Mouse (Mus musculus): ENCODE measurements at regions not wholly inside any gene's neighbourhood (a gene's known extent, or its start where the extent isn't known, plus 50 kb on each side); places are given as distances from the start of the nearest gene placed in this dataset.

DNA sequence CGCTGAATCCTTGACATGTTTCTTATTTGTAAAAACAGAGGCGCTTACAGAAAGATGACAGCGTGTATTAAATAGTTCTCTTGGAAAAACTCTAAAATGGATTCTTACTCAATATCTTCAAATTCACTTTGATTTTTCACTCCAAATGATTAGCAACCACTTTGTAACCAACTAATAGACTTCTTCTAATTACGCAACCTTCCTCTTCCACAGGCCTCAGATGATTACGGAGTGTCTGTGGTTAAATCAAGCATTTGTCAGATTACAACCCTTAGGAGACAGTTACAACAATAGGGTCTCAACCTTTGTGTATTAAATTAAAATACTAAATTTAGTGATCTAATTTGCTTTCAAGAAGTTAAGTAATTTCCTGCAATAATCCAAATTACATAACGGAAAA, 127.8 kb upstream of the Sema3a start:
- Histone ChIP-seq H3K27me3 (ENCODE audit: control insufficient read depth, insufficient read depth, insufficient read length) (no peaks in the 10 kb centered on the region), H3K79me2 (ENCODE audit: control insufficient read depth, insufficient read depth) (no peaks in the 10 kb centered on the region), H3K4me3 (no peak overlapping the region), H3ac (ENCODE audit: control insufficient read depth, insufficient read length) (no peak overlapping the region), H3K36me3 (ENCODE audit: control insufficient read depth, insufficient read depth) (no peaks in the 10 kb centered on the region), H3K4me2 (ENCODE audit: low read depth) (no peak overlapping the region)
- TF ChIP-seq SRF (IDR thresholded peaks at IDR 0.05; ENCODE audit: control insufficient read depth, insufficient read length, low read depth) = no peak
- TF ChIP-seq MAX (IDR thresholded peaks at IDR 0.05; ENCODE audit: low read depth) = no peak
- no peak for TF ChIP-seq MYOG (IDR thresholded peaks at IDR 0.05; ENCODE audit: control insufficient read depth in 1 of 3, insufficient read depth in 1 of 3, insufficient read length in 2 of 3, low read depth in 2 of 3)
- no peak for TF ChIP-seq POLR2AphosphoS2 (IDR thresholded peaks at IDR 0.05; ENCODE audit: insufficient read length, low read depth)
- peak; percentile 54; the same call in 1 of the 2 replicates for TF ChIP-seq CEBPB (IDR thresholded peaks at IDR 0.05; ENCODE audit: insufficient read depth, poor library complexity, severe bottlenecking)

DNA sequence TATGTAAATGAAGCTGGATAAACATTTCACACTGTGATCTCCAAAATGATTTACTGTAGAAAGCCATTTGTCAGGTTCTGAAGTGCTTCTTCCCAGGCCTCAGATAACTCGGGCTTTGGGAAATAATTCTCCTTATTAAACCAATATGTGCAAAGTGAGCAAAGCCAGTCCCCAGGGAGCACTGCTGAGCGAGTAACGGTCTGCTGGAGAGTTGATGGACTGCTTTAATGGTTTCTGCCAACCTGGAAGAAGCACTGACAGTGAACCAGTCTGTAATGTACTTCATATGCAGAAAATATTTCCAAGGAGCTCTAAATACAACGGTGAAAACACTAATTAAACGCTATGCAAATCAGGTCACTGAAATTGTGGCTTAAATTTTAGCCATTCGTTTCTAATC, 118.1 kb upstream of the Sema3a start:
- no peak overlapping the region for H3K4me2 ChIP-seq (ENCODE audit: low read depth)
- H3K79me2 ChIP-seq (ENCODE audit: control insufficient read depth, insufficient read depth) = no peaks in the 10 kb centered on the region
- H3K36me3 ChIP-seq (ENCODE audit: control insufficient read depth, insufficient read depth) = no peaks in the 10 kb centered on the region
- H3K27me3 ChIP-seq (ENCODE audit: control insufficient read depth, insufficient read depth, insufficient read length) = no peaks in the 10 kb centered on the region
- TF ChIP-seq POLR2AphosphoS2 (IDR thresholded peaks at IDR 0.05; ENCODE audit: insufficient read length, low read depth) (no peak), E2F4 (IDR thresholded peaks at IDR 0.05; ENCODE audit: insufficient read depth) (no peak), MYOG (IDR thresholded peaks at IDR 0.05; ENCODE audit: control insufficient read depth in 1 of 3, insufficient read depth in 1 of 3, insufficient read length in 2 of 3, low read depth in 2 of 3) (no peak), CEBPB (IDR thresholded peaks at IDR 0.05; ENCODE audit: insufficient read depth, poor library complexity, severe bottlenecking) (no peak), MAX (IDR thresholded peaks at IDR 0.05; ENCODE audit: low read depth) (no peak), REST (IDR thresholded peaks at IDR 0.05; ENCODE audit: insufficient read depth, insufficient read length) (no peak), USF1 (IDR thresholded peaks at IDR 0.05; ENCODE audit: low read depth) (no peak), POLR2A (IDR thresholded peaks at IDR 0.05; ENCODE audit: insufficient read length, low read depth) (no peak), TCF12 (IDR thresholded peaks at IDR 0.05; ENCODE audit: insufficient read depth, poor library complexity, severe bottlenecking) (no peak), MYOD1 (IDR thresholded peaks at IDR 0.05; ENCODE audit: control insufficient read depth in 1 of 3, insufficient read length in 2 of 3, low read depth in 2 of 3) (no peak), SRF (IDR thresholded peaks at IDR 0.05; ENCODE audit: control insufficient read depth, insufficient read length, low read depth) (no peak), TCF3 (IDR thresholded peaks at IDR 0.05; ENCODE audit: insufficient read length, low read depth) (no peak)
- no peak overlapping the region for H3K4me3 ChIP-seq
- no peak overlapping the region for H3ac ChIP-seq (ENCODE audit: control insufficient read depth, insufficient read length)

DNA sequence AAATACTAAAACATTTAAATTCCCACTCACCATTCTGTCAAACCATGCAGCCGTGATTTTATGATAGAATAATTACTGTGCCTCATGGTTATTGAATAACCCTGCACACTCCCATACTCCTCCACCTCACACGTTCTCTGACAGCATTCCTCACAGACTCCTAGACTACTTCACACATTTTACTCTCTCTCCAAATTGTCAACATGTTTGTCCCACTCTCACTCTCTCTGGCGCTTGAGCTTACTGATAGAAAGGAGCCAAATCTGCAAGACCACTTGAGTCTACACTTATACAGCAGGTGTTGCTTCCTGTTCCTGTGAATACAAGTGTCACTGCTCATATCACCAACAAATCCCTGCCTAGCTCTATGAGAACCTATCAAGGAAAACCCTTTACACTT, 102.9 kb upstream of the Sema3a start:
- Histone ChIP-seq H3K4me3 (no peak overlapping the region), H3ac (ENCODE audit: control insufficient read depth, insufficient read length) (no peak overlapping the region), H3K27me3 (ENCODE audit: control insufficient read depth, insufficient read depth, insufficient read length) (no peaks in the 10 kb centered on the region), H3K36me3 (ENCODE audit: control insufficient read depth, insufficient read depth) (no peaks in the 10 kb centered on the region), H3K4me2 (ENCODE audit: low read depth) (no peak overlapping the region), H3K79me2 (ENCODE audit: control insufficient read depth, insufficient read depth) (no peaks in the 10 kb centered on the region)
- TF ChIP-seq POLR2A (IDR thresholded peaks at IDR 0.05; ENCODE audit: insufficient read length, low read depth) = no peak
- no peak for TF ChIP-seq POLR2AphosphoS2 (IDR thresholded peaks at IDR 0.05; ENCODE audit: insufficient read length, low read depth)
- TF ChIP-seq SRF (IDR thresholded peaks at IDR 0.05; ENCODE audit: control insufficient read depth, insufficient read length, low read depth) = no peak
- TF ChIP-seq CEBPB (IDR thresholded peaks at IDR 0.05; ENCODE audit: insufficient read depth, poor library complexity, severe bottlenecking) = no peak
- no peak for TF ChIP-seq MYOD1 (IDR thresholded peaks at IDR 0.05; ENCODE audit: control insufficient read depth in 1 of 3, insufficient read length in 2 of 3, low read depth in 2 of 3)
- TF ChIP-seq TCF3 (IDR thresholded peaks at IDR 0.05; ENCODE audit: insufficient read length, low read depth) = no peak
- TF ChIP-seq MYOG (IDR thresholded peaks at IDR 0.05; ENCODE audit: control insufficient read depth in 1 of 3, insufficient read depth in 1 of 3, insufficient read length in 2 of 3, low read depth in 2 of 3) = no peak
- no peak for TF ChIP-seq TCF12 (IDR thresholded peaks at IDR 0.05; ENCODE audit: insufficient read depth, poor library complexity, severe bottlenecking)
- TF ChIP-seq MAX (IDR thresholded peaks at IDR 0.05; ENCODE audit: low read depth) = no peak
- TF ChIP-seq E2F4 (IDR thresholded peaks at IDR 0.05; ENCODE audit: insufficient read depth) = no peak
- no peak for TF ChIP-seq REST (IDR thresholded peaks at IDR 0.05; ENCODE audit: insufficient read depth, insufficient read length)
- TF ChIP-seq USF1 (IDR thresholded peaks at IDR 0.05; ENCODE audit: low read depth) = no peak

DNA sequence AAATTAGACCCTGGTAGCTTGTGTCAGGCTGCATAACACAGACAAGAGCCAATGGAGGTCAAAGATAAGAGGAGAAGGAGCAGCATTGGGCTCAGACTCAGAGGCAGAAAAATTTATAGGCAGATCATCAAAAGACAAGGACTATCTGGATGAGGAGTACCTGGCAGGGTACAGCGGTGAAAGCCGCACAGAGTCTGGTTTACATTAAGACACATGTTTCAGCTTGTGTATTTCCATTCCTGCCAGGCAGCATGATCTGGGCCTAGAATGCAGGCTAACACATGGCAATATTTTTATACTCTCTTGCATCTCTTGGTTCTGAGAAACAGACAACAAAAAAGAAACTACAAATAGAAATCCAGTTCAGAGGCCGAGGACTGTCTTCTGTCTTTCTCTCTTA, 91.9 kb upstream of the Sema3a start:
- Histone ChIP-seq H3K27me3 (ENCODE audit: control insufficient read depth, insufficient read depth, insufficient read length) (no peaks in the 10 kb centered on the region), H3K4me3 (no peak overlapping the region), H3ac (ENCODE audit: control insufficient read depth, insufficient read length) (no peak overlapping the region), H3K79me2 (ENCODE audit: control insufficient read depth, insufficient read depth) (no peaks in the 10 kb centered on the region), H3K4me2 (ENCODE audit: low read depth) (no peak overlapping the region), H3K36me3 (ENCODE audit: control insufficient read depth, insufficient read depth) (no peaks in the 10 kb centered on the region)
- TF ChIP-seq TCF12 (IDR thresholded peaks at IDR 0.05; ENCODE audit: insufficient read depth, poor library complexity, severe bottlenecking) (no peak), POLR2A (IDR thresholded peaks at IDR 0.05; ENCODE audit: insufficient read length, low read depth) (no peak), MAX (IDR thresholded peaks at IDR 0.05; ENCODE audit: low read depth) (no peak), TCF3 (IDR thresholded peaks at IDR 0.05; ENCODE audit: insufficient read length, low read depth) (no peak), SRF (IDR thresholded peaks at IDR 0.05; ENCODE audit: control insufficient read depth, insufficient read length, low read depth) (no peak)

DNA sequence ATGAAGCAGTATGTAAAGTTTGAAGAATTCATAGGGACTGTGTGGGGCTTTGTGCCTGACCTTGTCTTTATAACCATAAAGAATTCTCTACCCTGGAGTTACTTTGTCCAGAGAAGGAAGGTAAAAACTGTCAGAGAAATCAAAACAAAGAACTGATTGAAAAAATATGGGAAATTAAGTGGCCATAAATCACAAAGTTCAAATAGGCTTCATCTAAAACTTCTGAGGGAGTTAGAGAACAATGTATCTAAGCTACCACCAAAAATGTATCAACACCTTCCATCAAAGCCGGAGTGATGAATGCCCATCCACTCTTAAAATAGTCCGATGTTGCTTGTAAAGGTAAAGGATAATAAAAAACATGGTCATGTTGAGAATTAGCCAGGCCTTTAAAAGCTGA, 89.1 kb upstream of the Sema3a start:
- Histone ChIP-seq H3K79me2 (ENCODE audit: control insufficient read depth, insufficient read depth) (no peaks in the 10 kb centered on the region), H3K4me2 (ENCODE audit: low read depth) (no peak overlapping the region), H3K4me3 (no peak overlapping the region), H3ac (ENCODE audit: control insufficient read depth, insufficient read length) (no peak overlapping the region), H3K27me3 (ENCODE audit: control insufficient read depth, insufficient read depth, insufficient read length) (no peaks in the 10 kb centered on the region), H3K36me3 (ENCODE audit: control insufficient read depth, insufficient read depth) (no peaks in the 10 kb centered on the region)
- no peak for TF ChIP-seq POLR2A (IDR thresholded peaks at IDR 0.05; ENCODE audit: insufficient read length, low read depth)
- TF ChIP-seq REST (IDR thresholded peaks at IDR 0.05; ENCODE audit: insufficient read depth, insufficient read length) = no peak
- TF ChIP-seq MAX (IDR thresholded peaks at IDR 0.05; ENCODE audit: low read depth) = no peak
- no peak for TF ChIP-seq USF1 (IDR thresholded peaks at IDR 0.05; ENCODE audit: low read depth)
- no peak for TF ChIP-seq TCF12 (IDR thresholded peaks at IDR 0.05; ENCODE audit: insufficient read depth, poor library complexity, severe bottlenecking)
- TF ChIP-seq SRF (IDR thresholded peaks at IDR 0.05; ENCODE audit: control insufficient read depth, insufficient read length, low read depth) = no peak
- TF ChIP-seq MYOG (IDR thresholded peaks at IDR 0.05; ENCODE audit: control insufficient read depth in 1 of 3, insufficient read depth in 1 of 3, insufficient read length in 2 of 3, low read depth in 2 of 3) = no peak
- no peak for TF ChIP-seq POLR2AphosphoS2 (IDR thresholded peaks at IDR 0.05; ENCODE audit: insufficient read length, low read depth)
- TF ChIP-seq TCF3 (IDR thresholded peaks at IDR 0.05; ENCODE audit: insufficient read length, low read depth) = no peak
- no peak for TF ChIP-seq CEBPB (IDR thresholded peaks at IDR 0.05; ENCODE audit: insufficient read depth, poor library complexity, severe bottlenecking)
- no peak for TF ChIP-seq MYOD1 (IDR thresholded peaks at IDR 0.05; ENCODE audit: control insufficient read depth in 1 of 3, insufficient read length in 2 of 3, low read depth in 2 of 3)
- no peak for TF ChIP-seq E2F4 (IDR thresholded peaks at IDR 0.05; ENCODE audit: insufficient read depth)

Measured in myocyte (in vitro differentiated cells).